Mouse (Mus musculus): ENCODE results near the gene Smim27.

The Smim27 gene

DNA sequence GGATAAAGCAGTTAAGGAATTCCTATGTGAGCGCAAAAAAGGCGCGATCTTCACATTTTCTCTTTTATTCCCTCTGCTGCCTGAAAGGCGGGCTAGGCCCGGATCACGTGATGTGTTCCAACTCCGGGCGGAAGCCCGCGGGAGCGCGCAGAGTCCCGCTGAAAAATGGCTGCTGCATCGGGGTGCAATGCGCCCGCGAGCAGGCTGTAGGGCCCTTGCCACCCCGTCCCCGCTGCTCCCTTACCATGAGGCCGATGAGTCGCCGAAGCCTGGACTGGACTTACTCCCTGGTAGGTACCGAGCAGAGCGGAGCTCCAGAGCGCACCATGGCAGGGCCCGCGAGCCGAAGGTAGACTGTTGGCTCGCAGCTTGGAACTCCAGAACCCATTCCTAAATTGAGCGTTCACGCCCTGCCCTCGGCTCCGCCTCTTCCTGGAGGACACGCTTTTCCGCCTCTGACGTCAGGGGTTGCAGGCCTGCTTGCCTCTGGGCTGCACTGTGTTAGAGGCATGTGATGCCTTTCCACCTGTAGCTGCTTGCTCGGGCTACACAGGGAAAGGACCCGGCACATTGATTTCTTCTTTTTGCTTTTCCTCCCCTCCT lies at the start of gene Smim27, which contains the start of gene Topors:
Gene Smim27, plus strand, starts transcription at position 150 of the 603 bp plus-strand sequence.
Gene Topors, minus strand, starts transcription at position 421 of the 603 bp plus-strand sequence.
- WGBS = under 1% methylated on average over 38 of the region's 38 CpGs

DNA sequence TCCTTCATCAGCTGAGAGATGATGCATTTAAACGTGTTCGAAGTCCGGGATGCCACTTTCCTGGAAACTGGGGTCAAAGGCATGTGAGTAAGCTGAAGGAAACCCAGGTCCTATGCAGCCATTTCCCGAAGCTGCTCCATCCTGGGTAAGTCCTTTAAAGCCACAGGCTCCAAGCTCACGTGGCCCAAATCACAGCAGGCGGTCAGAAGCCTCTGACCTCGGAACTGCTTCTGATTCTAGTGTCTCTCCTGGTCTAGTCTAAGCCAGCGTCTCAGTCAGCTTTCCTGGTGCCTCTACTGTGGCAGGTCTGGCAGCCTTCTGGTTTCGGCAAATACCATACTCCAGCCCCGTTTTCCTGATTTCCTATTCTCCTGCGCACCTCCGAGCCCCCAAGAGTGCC lies 48.9 kb upstream of the Smim27 start:
- 34% methylated on average over 12 of the region's 12 CpGs for WGBS

DNA sequence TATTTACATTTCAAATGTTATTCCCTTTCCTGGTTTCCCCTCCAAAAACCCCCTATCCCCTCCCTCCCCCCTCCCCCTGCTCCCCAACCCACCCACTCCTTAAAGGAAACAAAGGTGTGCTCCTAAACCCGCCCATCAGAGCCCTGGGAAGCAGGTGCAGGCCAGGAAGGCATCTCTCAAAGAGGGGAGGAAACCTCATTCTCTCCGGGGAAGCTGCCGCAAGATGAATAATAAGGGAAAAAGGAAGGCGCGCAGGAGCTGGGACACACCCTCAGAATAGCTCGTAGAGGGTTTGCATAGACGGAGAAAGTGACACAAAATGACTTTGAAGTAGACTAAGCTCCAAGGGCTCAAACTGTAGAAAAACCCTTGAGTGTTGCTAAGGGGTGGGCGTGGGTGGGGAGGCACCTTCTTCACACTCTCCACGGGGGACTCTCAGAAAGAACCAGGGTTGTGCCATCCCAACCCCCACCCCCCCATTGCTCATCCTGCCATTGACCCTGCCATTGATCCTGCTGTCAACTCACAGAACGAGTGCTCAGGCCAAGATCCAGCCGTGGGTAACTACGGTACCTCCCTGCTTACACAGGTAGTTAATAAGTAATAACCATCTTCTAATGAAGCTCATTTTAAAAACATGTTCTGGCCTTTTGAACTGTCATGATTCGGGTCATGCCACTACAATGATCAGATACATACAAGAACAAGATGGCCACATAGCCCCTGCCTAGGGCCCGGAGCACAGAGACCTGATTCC lies 48.2 kb upstream of the Smim27 start:
- WGBS = 53% methylated on average over 14 of the region's 14 CpGs

DNA sequence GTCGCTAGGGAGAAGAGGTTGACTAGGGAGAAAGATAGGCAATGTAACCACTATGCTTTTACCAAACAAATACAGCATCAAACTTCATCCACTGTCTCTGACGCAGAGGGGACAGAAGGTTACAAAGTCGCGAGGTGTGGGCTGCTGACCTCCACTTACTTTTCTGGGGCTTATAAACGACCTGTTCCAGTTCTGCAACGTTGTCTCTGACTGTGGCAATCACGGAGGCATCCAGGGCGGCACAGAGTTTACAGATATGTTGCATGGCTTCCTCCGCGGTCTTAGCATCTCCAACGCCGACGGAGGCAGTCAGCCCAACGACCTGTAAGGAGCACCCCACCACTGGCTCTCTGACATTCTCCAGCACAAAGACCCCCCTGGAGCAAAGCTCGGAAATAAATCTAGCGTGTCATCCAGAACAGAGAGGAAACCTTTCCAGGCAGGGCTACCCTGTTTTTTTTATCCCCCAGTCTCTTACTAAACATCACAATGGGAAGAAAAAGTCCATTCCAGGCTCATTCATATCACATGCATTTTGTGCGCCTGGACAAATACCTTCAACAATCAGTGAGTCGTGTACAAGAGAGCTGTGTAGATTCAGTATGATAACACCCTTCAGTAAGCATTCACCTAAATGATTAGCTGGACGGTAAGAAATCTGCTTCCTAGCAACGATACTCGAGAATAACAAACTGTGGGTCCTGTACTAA lies 47.3 kb upstream of the Smim27 start:
- WGBS = 70% methylated on average over 21 of the region's 21 CpGs

DNA sequence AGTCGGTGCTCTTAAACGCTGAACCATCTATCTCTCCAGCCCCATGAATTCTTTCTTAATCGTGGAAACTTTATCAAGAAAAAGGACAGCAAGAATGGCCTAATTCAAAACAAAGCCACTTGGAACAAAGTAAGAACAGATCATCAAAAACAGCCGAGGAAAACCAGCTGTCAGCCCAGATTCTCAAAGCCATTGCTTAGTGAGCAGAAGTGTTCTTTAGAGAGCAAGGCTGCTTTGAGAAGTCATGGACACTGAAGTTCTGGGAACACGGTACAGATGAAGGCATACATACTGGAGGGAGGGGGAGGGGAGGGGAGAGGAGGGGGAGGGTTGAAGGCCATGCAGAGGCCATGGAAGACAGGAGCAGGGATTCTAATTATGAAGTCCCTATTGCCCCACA lies 43.3 kb upstream of the Smim27 start:
- WGBS = 79% methylated on average over 5 of the region's 5 CpGs

DNA sequence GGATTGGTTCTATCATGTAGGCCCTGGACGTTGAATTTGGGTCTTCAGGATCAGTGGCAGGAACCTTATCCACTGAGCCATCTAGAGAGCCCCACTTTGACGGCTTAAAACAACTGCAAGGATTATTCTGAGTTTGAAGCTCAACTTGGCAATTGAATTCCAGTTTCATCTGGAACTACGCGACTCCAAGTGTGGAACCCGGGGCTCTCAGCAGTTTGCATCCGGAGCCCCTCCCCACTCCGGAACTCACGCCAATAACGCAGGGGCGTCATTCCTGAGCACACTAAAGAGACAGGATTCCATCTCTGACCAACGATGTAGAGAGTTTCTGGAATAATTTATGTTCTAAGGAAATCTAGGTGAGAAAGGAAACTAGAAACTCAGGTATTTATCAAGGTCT lies 42.2 kb upstream of the Smim27 start:
- 90% methylated on average over 11 of the region's 11 CpGs for WGBS

DNA sequence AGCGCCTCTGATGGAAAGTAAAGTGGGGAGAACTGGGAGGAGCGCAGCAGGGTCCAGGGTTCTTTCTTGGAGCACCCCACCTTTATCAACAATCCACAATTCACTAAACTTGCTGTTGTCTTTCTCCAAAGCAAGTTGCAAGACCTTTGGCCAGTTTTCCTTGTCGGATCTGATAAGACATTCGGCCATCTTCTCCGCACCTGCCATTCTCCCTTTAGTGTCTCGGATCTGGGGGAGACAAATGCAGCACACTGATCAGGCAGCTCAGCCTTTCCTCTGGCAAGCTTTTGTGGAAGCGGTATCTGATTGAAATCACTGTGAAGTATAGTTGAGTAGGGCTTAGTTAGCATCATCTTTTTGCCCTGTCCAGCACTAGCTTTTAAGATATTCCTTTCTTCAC lies 41.5 kb upstream of the Smim27 start:
- WGBS = 94% methylated on average over 7 of the region's 7 CpGs

DNA sequence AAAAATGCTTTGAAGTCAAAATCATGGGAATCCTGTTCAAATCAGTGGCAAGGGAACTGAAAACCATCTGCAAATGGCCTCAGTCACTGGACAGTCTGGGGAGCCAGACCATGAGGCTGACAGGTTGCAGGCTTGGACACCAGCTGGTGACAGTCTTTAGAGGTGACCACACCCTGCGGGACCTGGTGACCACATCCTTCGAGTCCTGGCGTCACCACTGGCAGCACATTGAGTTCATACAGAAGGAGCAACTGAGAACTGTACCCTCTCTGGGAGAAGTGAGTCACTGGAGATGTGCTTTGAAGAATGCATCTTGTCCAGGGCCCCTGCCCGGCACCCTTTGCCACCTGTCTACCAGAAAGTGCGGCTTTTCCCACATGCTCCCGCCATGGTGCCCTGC lies 39.7 kb upstream of the Smim27 start:
- WGBS = 96% methylated on average over 6 of the region's 6 CpGs

DNA sequence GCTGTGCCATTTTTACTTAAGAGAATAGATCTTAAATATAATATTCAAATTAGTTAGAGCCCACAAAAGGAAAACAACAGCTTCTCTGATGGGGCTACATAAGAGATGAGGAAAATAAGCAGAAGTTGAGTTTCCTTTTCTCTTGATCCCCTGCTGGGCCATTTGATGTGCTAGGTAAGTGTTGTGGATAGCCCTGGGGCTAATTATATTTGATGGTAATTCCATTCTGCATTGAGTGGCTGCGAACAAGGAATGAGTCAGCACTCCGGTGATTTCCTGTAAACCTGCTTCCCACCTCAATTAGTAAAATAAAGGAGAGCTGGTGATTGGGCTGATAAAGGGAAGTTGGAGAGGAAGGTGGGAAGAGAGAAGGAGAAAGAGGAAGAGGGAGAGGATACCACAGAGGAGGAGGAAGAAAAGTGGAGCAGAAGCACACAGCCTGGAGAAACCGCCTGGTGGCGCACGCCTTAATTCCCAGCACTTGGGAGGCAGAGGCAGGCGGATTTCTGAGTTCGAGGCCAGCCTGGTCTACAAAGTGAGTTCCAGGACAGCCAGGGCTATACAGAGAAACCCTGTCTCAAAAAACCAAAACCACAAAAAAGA lies 36.2 kb upstream of the Smim27 start:
- 84% methylated on average over 7 of the region's 7 CpGs for WGBS

DNA sequence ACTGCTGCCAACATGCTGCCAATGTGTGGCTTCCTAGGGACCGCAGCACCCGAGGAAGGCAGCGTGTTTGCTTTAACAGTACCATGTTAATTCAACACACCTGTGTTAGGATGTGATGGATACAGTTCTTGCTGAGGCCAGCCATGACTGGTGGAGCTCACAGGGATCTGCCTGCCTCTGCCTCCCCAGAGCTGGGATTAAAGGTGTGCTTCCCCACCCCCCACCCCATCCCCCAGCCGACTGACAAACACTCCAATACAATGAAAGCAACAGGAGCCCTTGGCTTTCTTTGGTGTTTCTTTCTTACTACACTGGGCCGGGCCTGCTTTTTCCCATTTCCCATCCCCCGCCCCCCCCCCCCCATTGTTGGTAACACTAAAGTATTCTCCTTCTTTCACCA lies 35.1 kb upstream of the Smim27 start:
- 80% methylated on average over 6 of the region's 6 CpGs for WGBS

DNA sequence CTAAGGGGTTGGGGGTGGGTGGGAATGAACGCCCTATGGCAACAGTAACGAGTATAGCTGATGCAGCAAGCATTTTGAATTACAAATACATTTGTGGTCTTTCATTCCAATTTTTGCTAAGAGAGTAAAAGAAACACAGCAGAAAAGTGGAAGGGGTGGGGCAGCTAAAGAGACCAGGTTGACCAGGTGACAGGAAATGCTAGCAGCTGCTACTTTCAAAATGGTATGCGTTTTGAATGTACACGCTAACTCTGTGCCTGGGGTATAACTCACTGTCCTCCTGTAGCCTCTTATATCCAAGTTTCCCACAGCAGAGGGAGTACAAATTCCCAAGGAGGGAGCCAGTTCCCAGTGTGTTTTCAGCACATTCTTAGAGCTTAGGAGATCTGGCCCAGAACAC lies 32.5 kb upstream of the Smim27 start:
- WGBS = 82% methylated on average over 4 of the region's 4 CpGs

DNA sequence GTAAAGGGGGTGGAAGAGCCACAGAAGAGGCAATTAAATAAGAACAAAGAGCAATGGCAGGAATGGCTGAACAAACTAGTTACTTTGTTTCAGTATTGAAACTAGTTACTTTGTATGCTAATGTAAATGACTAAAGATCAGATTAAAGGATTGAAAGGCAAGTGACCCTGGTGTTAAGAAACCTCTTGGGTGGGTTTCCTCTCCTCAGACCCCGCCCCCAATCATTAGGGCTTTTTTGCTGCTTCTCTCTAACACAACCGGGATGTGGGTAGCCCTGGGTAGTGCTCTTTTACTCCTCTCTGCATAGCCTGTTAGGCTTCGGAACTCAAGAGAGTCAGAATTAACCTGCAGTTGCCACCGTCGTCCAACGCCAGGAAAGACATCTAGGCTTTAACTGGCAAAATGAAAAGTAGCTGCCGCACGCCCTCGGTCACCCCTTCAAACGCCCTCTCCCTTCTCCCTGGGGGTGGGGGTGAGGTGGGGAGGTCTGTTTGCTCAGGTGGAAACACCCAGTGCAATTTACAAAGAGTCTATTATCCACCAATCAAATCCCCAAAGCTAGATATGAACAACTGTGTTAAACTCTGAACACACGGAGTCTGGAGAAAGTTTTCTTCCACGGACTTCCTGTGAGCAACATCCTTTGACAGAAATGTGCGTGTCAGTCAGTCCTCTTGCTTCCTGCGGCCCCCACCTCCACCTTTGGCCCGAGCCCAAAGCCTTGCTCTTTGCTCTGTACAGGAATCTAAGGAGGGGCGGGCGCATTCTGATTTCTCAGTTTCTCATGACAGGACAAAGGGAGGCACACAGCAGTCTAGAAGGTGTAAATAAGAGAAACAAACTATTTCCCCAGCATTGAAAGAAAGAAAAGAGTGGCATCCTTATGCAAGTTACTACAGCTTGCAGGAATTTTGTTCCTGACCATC lies 30.6 kb upstream of the Smim27 start:
- 8% methylated on average over 17 of the region's 17 CpGs for WGBS

DNA sequence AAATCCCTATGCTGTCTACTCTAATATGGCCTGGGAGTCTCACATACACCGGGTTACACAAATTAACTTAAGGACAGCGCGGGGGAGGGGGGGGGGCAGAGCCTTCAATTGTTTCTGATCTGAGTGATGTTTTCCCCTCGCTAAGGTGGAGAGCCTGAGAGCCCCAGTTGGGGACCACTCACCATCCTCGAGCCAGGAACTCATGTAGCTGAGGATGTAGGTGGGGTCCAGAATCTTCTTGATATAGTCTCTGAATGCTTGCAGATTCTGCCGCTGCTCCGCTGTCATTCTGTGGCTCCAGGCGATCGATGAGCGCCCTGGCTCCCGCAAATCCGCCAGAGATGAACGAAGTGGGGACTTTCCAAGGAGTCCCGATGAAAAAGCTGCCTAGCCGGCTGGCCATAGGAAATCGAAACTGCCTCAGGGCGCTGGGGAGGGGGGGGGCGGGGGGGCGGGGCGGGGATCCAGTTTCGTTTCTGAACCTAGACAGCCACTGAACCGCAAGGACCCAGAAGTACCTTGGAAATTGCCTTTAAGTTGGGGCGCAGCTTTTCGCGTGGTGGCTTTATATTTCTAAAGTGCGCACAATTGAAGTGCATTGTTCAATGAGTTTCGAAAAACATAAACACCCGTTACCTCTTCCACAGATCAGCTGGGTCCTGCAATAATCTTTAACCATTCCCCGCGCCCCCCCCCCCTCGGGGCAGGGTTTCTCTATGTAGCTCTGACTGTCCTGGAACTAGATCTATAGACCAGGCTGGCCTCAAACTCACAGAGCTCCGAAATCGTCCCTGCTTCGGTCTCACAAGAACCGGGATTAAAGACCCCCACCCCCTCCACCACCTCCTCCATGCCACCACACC lies 29.7 kb upstream of the Smim27 start, which contains the start of gene Ddx58:
Gene Ddx58, minus strand, starts transcription at position 420 of the 863 bp plus-strand sequence.
- 3% methylated on average over 35 of the region's 35 CpGs for WGBS

DNA sequence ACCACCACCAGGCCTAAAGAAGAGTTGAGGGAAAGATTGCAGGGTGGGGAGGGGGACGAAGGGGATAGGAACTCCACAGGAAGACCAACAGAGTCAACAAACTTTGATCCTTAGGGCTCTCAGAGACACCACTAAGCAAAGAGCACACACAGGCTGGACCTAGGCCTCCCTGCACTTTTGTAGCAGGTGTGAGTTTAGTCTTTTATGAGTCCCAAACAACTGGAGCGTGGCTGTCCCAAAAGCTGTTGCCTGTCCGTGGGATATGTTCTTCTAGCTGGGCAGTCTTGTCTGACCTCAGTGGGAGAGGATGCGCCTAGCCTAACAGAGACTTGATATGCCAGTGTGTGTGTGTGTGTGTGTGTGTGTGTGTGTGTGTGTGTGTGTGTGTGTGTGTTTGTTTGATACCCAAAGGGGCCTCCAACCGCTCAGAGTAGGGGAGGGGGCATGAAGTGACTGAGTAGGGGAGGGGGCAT lies 29.1 kb upstream of the Smim27 start:
- whole genome bisulfite sequencing = 65% methylated on average over 5 of the region's 5 CpGs

DNA sequence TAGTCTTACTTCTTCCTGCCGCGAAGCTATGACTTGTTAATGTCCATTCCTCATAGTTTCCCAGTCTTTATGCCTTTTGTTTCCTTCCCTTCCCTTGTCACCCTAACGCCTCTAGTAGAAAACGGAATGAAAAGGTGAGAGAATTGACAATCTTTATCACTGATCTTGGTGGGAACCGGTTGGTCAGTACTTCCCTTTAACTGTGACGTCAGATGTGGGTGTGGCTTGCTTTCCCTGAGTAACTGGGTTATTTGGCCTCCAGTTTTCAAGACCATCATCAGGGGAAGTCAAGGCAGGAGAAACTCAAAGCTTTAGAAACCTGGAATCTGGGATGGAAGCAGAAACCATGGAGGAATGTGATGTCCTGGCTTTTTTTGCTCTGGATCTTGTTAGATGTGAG lies 27.5 kb upstream of the Smim27 start:
- WGBS = 66% methylated on average over 6 of the region's 6 CpGs

DNA sequence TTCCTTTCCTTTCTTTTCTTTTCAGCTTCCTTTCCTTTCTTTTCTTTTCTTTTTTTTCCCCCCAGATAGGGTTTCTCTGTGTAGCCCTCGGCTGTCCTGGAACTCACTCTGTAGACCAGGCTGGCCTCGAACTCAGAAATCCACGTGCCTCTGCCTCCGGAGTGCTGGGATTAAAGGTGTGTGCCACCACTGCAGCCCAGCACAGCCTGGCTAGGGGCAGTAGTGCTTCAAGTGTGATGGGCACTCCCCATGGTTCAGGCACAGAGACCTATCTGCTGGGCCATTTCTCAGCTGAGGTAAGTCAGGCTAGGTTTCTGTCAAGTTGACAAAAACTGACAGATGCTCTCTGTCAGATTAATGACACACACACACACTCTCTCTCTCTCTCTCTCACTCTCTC lies 26.4 kb upstream of the Smim27 start:
- 86% methylated on average over 4 of the region's 4 CpGs for WGBS

DNA sequence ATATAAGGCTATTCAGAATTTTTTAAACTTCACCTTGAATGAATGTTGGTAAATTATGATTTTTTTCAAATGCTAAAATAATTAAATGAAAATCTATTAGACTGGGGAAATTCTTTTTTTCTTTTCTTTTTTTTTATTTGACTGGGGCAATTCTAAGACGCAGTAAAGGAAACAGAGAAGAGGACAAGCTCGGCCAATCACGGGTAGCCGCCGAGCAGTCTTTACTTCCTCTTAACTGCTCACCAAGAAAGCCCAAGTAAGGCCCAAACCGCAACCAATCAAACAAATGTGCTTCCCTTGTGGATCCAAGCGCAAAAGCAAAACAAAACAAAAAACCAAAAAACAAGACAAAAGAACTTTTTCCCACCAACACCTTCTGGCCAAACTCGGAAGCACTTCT lies 25.3 kb upstream of the Smim27 start:
- WGBS = 89% methylated on average over 8 of the region's 8 CpGs

DNA sequence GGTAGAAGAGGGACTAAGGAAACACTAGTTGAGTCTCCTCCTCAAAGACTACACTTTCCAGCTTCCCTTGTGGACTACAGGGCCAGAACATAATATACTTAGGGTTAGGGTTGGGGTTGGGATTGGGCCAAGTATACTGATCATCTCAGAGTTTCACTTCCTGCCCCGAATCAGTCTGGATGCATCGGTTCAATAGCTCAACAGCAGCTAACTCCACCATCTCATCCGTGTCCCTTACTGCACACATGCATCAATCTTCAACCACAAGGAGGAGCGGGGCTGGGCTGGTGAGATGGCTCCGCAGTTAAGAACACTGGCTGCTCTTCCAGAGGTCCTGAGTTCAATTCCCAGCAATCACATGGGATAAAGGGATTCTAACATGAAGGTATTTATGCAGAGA lies 18.4 kb upstream of the Smim27 start:
- 93% methylated on average over 5 of the region's 5 CpGs for WGBS

DNA sequence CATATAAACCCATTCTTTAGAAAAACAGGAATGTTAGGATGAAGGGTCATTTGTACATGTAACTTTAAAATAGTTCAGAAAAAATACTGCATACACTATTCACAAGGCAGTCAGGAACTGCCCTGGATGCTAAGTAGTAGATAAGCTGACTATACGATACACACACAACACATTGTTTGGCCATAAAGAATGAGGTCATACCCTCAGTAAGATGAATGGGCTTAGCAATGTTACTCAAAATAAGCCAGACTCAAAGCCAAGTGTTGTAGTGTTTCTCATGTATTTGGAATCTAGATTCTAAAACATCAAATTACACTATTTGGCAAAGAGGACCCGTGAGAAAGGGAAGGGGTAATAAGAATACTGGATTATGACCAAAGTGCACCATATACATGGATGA lies 15.6 kb upstream of the Smim27 start:
- 68% methylated on average over 2 of the region's 2 CpGs for WGBS

All from cerebral cortex, adult 2 months (tissue).